Mouse (Mus musculus): ENCODE results near the gene Ube2k.

Gene Ube2k

DNA sequence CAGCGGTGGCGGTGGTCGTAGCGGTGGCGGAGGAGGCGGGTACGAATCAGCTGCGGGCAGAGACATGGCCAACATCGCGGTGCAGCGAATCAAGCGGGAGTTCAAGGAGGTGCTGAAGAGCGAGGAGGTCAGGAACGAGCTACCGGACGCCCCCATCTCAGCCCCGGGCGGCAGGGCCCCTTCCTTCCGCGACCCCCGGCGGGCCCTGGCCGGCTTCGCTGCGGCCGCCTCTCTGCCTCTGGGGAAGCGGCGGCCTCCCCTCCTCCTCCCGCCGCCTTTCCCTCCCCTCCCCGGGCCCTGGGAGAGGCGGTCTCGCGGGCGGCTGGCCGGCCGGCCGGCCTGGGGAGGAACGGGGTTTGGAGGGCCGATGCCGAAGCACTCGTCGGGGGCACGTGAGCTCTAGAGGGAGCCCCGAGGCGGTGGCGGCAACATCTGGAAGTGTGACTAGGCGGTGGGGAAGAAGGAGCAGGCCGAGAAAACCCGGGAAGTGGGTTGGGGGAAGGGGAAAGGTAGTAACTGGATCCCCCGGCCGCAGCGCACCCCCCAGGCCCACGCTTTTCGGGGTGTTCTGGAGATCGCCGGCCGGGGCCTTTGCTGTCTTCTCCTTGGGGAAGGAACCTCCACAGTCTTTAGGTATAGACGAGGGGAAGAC, 513 bp downstream of the Ube2k start:
- peak; percentile 58 for DNase-seq (ENCODE audit: low read depth, low spot score)

DNA sequence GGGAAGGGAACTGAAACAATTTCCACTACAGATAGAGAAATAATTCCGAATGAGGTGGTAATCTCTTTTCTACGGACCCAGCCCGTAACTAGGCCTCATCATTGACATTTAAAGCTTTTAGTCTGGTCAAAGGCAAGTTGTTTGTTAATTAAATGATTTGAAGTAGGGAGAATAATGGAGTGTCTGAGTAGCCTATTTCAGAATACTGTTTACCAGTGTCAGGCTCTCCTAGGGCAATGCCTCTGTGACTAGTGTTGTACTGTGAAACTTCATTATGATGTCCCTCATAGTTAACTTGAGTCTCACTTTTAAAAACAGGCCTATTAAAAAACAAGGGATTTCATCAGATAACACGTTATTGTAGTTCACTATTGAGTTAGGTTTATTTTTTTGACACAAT, 1.1 kb downstream of the Ube2k start:
- no peak for DNase-seq (ENCODE audit: low read depth, low spot score)

DNA sequence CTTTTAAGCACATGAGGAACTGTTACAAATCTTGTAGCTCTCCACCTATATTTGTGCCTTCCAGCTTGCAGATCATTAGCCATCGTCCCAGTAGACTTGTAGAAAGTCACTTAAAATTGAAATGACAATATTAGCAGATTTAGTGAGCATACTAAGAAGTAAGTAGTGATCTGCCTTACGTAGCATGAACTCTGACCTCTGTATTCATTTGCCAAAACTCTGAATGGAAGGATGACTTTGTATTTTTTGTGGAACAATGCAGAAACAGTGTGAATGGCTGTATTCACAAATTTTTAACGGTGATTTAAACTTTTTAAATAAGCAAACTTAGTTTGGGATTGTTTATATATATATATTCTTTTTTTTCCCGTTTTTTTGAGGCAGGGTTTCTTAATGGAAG, 1.8 kb downstream of the Ube2k start:
- DNase-seq (ENCODE audit: low read depth, low spot score) = no peak

DNA sequence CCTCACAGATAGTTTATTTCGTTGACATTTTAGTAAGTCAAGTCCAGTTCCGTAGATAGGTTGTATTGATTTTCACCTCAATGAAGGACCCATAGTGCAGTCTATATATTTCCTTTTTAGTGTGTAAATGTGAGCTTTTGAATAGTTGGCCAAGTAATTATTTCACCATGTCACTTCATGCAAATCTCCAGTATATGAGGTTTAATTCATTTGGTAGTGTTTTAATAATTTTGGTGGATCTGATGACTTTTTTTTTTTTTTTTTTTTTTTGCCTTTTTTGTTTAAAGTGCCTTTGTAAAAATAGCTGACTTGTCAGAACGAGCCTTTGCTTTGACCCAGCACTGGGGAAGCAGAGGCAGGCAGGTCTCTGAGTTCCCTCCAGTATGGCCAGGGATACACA, 2.8 kb downstream of the Ube2k start:
- DNase-seq (ENCODE audit: low read depth, low spot score) = no peak

DNA sequence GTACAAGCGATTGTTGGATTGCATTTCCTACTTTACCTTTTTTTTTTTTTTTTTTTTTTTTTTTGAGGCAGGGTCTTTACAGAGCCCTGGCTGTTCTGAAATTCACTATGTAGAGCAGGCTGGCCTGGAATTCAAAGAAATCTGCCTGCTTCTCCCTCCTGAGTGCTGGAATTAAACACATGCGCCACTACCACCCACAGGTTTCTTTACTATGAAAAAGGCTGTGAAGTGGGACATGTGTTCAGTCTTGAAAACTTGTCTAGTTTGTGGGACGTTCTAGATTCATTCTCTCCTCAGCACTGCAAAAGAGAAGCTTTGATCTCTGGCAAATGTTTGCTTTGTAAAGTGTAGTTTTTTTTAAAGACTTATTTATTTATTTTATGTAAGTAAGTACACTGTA, 4.9 kb downstream of the Ube2k start:
- DNase-seq (ENCODE audit: low read depth, low spot score) = peak; percentile 41

DNA sequence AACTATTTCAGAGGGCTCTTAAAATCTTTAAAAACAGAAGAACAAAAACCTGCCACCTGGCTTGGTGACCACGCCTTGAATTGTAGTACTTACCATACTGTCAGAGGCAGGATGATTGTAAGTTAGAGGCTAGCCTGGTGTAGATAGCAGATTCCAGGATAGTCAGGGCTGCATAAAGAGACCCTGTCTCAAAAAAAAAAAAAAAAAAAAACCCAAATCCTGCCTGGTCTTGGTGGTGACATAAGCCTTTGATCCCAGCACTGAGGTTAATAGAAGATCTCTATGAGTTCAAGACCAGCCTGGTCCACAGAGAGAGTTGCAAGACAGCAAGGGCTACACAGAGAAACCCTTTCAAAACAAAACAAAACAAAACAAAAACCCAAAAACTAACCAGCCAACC, 6.5 kb downstream of the Ube2k start:
- no peak for DNase-seq (ENCODE audit: low read depth, low spot score)

DNA sequence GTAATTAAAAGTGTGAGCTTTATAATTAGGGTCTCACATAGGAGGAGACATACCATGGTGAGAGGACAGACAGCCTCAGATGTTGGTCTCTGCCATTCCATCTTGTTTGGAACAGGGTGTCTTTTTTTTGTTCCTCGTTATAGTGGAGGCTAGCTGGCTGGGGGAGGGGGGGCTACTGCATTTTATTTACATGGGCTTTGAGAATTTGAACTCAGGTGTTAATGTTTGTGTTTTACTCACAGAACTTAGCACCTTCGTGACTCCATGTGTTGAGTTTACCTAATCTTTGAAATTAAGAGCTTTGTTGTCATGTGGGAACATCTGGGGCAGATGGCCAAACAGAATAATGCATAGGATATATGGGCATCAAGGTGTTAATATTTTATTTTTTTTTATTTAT, 7.6 kb downstream of the Ube2k start:
- DNase-seq (ENCODE audit: low read depth, low spot score) = no peak

DNA sequence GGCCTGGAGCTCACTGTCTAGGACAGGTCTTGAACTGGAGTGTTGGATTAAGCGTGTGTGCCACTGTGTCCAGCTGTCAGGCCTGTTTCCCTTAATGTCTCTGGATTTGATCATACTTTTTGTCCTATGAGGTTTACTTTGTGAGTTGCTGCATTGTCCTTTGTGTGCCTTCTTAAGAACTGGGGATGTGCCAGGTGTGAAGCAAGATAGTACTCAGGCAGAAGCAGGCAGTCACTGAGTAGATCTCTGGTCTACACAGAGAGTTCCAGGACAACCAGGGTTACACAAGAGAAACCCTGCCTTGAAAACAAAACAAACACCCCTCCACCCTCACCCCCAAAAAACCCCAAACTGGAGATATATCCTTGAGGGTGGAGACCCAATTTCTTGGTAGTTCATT, 12.6 kb downstream of the Ube2k start:
- no peak for DNase-seq (ENCODE audit: low read depth, low spot score)

DNA sequence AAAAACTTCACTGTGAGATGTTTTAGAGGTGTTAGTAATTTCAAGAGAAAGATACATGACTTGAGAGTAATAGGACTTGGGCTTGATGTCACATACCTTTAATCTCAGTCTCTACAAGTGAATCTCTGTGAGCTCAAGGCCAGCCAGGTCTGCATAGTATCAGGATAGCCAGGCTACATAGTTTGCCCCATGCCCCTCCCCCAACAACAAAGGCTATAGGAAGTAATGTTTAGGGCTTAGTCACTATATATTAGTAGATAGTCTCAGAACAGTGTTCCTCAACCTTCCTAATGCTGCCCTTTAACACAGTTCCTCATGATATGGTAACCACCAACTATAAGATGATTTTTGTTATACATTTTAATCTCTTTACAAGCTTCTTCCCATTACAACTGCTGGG, 20.1 kb downstream of the Ube2k start:
- no peak for DNase-seq (ENCODE audit: low read depth, low spot score)

DNA sequence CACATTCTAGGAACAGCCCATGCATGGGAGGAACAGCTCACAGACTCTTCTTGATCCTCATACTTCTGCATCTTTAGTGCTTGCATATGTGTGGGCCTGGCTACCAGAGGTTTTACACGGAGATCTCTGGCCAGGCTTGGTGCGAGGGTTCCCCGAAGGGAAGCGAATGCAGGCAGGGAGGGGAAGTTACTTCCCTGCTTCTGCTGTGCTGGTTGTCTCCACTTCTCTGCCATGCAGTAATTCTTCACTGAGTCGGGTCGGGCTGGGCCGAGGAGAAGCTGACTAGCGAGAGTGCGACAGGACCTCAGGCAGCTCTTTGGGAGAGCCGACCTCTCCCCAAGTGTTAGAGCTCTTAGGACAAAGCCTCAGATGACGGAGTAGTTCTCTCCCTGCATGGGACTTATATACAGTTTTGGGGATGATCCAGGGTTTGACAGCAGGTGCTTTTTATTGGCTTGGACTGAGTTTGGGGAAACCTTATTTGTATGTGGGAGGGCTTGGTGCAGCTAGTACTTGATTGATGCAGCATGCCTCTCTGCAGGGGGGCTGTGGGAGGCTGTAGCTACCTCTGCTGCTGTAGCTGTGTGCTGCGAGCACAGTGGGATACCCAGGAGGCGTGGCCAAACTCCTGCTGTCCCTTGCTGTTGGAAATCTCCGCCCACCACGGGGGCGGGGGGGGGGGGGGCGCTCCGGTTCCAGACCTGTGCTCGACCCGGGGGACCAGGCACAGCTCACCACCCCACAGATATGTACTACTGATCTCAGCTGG, 24.3 kb downstream of the Ube2k start:
- peak; percentile 54 for DNase-seq (ENCODE audit: low read depth, low spot score)

DNA sequence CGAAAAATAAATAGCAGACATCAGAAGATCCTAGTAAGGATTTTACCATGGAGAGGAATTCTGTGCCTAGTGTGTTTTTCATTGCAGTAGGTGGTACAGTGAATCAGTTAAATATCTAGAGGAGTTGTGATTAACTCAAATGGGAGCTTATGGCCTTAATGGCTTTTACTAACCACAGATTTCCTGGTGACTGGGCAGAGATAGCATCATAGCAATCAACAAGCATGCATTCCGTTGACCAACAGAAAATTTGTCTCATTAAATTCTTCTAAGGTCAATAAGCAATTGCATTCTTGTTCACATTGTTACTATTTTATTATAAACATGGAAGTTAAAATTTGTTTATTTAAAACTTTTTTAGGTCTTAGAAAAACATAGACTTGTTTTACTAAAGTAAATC, 28.5 kb downstream of the Ube2k start:
- DNase-seq (ENCODE audit: low read depth, low spot score) = no peak

DNA sequence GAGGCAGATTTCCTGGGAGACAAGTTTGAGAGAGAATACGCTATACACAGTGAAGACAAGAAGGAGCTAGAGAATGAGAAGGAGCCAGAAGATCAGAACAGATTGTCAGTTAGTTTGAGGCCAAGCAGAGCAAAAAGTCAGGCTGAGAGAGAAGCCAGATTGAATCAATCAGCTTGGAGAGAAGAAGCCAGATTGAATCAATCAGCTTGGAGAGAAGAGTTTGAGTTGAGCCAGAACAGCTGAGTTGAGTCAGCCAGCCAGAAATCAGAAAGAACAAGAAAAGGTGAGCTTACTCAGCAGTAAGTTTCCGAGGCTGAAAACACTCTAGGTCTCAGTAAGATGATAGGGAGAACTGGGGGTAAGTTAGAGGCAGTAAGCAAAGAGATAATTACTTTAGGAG, 37.8 kb downstream of the Ube2k start:
- DNase-seq (ENCODE audit: low read depth, low spot score) = no peak

DNA sequence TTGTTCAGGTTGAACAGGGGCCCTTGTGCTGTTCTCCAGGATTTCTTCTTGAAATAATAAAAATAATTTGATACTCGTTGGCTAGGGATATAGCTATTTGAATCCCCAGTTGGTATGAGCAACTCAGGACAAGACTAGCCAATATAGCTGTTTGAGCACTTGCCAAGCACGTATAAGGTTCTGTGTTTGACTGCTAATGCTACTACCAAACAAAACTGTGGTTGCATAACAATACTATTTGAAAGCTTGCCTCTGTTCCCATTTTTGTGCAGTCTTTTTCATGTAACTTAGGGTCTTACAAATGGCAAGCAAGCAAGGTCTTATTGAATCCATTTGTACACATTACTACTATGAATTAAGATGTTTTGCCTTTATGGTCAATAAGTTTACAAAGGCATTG, 38.9 kb downstream of the Ube2k start:
- DNase-seq (ENCODE audit: low read depth, low spot score) = no peak

DNA sequence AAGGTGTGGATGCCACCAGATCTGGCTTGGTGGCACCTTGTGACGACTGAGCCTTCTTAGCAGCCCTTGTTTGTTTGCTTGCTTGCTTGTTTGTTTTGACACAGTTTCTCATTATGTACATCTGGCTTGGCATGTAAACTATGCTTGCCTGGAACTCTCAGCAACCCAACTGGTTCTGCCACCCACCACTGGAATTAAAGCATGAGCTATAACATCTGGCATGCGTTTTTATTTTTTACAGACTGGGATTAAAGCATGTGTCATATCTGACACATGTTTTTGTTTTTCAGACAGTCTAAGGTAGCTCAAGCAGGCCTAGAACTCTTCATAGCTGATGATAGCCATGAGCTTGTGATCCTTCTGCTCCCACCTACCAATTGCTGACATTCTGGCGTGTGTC, 41.5 kb downstream of the Ube2k start:
- peak; percentile 35 for DNase-seq (ENCODE audit: low read depth, low spot score)

DNA sequence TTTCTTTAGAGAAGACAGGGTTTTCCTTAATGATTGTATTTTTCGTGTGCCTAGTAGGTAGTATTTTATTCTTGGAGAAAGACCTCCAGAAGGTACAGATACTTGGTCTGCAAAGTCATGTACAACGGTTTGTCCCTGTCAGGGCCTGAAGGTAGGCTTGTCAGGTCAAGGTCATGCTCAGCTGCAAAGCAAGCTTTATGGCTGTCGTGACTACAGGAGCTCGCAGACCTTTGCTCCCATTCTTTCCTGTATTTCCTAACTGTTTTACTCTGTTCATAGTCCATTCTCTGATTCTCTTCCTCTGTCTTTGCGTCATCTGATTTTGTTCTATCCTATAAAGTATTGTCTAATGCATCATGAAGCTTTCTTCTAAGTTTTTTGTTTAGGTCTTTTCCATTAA, 49.3 kb downstream of the Ube2k start:
- no peak for DNase-seq (ENCODE audit: low read depth, low spot score)

DNA sequence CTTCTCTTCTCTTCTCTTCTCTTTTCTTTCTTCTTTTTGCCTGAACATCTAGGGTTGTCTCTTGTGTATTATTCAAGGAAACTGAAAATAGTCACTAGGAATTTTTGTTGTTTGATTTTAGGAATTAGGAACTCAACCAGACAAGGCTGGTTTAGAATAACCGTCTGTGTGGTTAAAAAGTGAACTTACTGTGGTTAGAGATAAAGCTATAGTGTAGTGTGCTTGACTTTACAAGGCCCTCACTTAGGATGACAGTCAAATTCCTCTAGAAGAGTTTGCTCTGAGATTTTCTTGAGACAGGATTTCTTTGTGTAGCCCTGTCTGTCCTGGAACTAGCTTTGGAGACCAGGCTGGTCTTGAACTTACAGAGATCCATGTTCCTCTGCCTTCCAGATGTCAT, 53.2 kb downstream of the Ube2k start:
- no peak for DNase-seq (ENCODE audit: low read depth, low spot score)

DNA sequence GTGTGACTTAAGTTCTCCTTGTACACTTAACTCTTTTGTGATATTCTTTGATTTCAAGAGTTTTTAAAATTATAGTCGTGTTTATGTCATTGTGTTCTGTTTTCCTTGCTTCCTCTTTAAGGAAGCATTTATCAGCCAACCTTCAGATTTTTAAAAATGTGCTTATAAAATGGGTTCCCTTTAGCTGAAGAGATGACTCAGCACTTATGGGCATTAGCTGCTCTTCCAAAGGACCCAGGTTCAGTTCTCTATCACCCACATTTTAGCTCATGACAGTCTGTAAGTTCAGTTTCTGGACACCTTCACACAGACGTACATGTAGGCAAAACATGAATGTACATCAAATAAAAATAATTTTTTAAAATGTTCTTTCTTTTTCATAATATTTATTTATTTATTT, 55.4 kb downstream of the Ube2k start:
- no peak for DNase-seq (ENCODE audit: low read depth, low spot score)

DNA sequence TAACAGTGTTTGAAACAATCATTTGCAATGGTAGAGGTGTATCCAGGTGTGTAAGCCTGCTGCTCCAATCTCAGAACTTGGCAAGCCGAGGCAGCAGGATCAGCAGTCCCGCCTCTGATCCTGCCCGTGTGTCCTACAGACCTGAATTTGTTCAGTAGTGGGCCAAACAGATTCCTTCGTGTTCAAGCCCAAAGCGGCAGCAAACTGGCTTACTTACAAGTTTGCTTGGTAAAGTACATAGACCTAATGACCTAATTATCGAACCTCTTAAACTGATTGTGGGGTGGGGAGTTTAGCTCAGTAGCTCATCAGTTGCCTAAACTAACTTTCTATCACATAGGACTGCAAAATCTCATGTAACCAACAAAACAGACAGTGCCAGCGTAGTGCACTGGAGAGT, 62.6 kb downstream of the Ube2k start:
- DNase-seq (ENCODE audit: low read depth, low spot score) = no peak

DNA sequence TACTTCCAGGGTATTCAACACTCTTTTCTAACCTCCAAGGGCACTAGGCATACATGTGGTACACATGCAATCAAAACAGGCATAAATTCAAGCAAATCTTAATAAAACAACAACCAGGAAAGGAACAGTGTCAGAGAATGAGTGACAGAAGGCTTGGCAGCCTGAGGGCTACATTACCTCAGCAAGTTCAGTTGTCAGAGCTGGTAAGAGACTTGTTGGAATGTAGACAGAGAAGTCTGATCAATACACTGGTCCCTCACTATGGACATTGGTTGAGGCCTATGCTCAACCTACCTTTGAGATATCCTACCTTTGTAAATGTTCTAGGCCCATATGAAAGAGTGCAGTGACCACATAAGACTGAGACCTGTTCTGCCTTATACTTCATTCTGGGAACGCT, 69.8 kb downstream of the Ube2k start:
- DNase-seq (ENCODE audit: low read depth, low spot score) = no peak

DNA sequence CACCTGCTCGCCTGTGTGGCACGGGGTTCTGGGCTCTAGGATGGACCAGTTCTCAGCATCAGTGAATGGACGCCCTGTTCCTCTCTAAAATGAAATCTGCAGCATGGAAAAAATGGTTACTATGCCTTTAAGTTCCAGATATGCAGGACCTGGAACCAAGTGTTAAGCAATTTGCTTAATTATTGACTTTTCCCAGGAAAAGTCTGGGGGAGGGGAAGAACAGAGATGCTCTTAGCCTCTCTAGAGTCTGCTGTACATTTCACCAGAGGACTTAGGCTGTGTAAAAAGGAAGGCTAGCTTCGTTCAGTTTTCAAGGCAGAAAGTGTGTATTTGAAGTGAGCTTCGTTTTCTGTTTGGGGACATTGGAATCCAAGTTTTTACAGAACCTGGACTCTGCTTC, 72.7 kb downstream of the Ube2k start:
- DNase-seq (ENCODE audit: low read depth, low spot score) = no peak

DNA sequence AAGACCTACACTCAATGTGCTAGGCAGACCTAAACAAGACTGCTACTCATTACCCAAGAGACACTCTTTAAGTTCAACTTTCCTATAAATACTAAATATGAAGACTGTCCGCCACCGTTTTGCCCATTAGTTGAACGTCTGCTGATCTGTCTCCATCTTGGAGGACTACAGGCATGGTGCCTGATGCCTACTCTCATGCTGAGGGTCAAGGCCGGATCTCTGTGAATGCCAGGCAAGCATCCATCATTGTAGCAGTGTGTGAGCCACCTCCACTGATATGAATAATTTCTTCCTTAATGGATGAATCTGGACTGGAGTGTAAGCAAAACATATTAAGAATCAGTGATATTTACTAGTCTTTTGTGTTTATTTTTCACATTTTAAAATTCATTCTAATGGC, 73.5 kb downstream of the Ube2k start:
- no peak for DNase-seq (ENCODE audit: low read depth, low spot score)

DNA sequence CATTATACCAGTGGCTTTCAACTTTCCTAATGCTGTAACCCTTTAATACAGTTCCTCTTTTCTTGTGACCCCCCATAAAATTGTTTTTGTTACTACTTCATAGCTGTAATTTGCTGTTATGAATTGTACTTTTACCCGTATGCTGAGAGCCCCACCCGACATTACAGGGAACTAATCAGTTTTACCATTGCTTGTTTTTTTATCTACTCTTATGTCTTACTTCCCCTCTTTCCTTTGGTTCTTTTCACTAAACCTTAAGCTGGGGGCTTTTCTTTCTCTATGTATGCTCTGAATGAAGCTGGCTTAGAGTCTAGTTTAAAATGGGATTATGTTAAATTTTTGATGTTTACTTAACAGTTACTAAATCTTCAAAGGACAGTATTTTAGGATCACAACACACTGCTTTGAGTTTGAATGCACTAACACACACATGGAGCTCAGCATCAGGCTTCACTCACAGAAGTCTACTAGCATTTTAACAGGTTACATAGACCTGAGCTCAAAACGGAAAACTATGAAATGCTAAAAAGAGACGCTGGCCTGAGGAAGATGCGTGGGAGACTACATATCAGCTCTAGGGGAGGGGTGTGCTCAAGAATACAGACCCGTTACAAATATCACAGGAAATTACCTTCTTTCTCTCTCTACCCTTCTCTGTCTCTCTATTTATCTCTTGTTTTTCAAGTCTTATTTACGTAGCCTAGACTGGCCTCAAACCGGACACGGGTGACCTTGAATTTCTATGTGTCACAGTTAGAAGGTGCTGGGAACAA, 76.3 kb downstream of the Ube2k start:
- DNase-seq (ENCODE audit: low read depth, low spot score) = no peak

DNA sequence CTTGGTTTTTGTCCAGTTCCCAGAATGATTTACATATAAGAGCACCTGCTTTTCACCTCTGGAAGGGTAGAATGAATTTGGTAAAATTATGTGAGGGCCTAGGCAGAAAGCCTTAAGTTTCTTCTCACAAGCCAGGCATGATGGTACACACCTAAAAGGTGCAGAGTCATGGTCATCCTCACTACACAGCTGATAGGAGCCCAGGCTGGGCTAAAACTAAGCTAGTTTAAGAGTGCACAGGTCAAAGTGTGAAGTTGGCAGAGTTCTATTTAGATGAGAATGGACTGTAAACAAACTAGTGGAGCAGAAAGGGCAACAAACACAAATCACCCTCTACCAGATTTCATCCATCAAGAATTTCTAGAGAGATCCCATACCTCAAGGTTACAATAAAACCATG, 87.3 kb downstream of the Ube2k start:
- DNase-seq (ENCODE audit: low read depth, low spot score) = no peak
